Mouse (Mus musculus) left cerebral cortex, postnatal 4 days (tissue): ENCODE results near the gene Chst8. TPM values are rescaled to one million over a fixed set of nuclear protein-coding genes. Genes with fewer than 3 reads are reported as not detected.

ENCODE experiments used
- DNase-seq: peaks from one replicate; pipeline ENCODE4 v3.0.0-alpha.2; 2022
- intact Hi-C: fragments of 180-260 bp; cut with DNase I; formaldehyde crosslinking; loops from one replicate; pipeline ENCODE4 v1.15.1; 2025
- total RNA-seq, 2 experiments: library from RNA; stranded (reverse); gene quantifications; 2 replicates each; pipeline ENCODE4 v1.2.3; 2021

Chst8 gene
- total RNA-seq, 2 experiments from 2014 or later, result 13.4 to 14.4 TPM

DNA sequence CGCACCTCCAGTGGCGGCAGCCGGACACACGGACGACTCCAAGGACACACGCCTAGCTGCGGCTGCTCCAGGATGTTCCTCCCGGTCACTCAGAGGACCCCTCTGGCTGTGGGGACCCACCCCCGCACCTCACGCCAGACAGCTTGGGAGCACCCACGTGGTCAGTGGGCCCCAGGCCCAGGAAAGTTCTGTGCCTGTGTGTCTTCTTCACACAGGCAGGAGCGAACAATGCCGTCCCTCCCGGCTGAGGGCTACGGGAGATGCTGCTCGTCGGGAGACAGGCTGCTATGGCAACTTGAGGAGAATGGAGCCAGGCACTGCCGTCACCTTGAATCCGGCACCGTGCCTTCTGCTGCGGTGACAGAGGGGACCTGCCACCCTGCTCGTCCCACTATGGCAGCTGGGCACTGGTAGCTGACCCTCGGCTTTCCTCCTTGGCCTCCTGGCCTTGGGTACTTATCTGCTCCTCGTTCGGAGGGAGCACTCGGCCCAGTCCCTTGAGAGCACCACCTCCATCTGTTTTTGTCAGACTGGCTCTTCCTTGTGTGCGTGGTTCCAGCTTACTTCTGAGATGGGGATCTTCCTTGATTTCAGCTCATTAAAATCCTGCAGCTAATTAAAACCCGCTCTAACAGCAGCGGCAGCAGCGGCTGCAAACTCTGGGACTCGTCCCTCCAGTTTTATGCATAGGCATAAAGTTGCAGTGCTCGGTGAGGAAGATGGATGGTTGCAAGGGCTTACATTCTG is 59.2 kb downstream of the Chst8 start:
- peak; percentile 50 for DNase-seq
- intact Hi-C loops, result no loop called here

GRCm38 (mm10) chr7:34752151-34752762 is 60.3 kb downstream of the Chst8 start:
- no peak for DNase-seq
- intact Hi-C loops, result no loop called here

GRCm38 (mm10) chr7:34750350-34750749 is 62.2 kb downstream of the Chst8 start:
- intact Hi-C loops, result no loop called here

DNA sequence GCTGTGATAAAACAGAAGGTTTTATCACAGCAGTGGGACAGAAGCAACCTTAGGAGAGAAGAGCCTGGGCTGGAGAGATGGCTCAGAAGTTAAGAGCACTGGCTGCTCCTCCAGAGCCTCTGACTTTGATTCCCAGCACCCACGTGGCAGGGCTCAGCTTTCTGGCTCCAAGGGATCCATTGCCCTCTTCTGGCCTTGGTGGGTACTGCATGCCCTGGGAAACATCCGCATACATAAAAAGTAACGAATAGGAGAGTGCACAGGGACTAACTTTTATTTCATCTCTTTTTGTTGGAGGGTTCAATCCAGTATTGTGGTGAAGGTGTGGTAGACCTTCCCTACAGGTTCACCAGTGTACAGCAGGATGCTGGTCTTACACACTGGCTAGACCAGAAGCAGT is 62.8 kb downstream of the Chst8 start:
- intact Hi-C loops, result no loop called here

More at GRCm38 (mm10) chr7:34750350-34750749, 62.2 kb downstream of the Chst8 start:
- no peak for DNase-seq

DNA sequence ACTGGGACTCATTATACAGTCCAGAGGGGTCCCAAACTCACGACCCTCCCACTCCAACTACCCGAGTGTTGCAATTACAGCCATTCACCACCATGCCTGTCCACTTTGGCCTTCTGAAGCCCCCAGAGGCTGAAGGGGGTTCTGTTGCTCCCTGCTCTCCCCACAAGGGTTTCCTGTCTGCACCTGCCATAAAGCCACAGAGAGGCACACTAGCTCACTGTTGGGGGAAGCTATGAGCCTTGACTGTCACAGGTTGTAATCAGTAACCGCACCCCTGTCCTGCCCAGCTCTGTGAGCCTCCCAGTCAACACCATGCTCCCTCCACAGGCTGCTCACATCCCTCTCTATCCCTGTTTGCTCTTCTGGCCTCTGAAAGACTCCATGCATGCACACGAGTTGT is 64.0 kb downstream of the Chst8 start:
- intact Hi-C loops, result no loop called here
- DNase-seq, result no peak

More for the DNA sequence above, 62.8 kb downstream of the Chst8 start:
- DNase-seq, result peak; percentile 38

DNA sequence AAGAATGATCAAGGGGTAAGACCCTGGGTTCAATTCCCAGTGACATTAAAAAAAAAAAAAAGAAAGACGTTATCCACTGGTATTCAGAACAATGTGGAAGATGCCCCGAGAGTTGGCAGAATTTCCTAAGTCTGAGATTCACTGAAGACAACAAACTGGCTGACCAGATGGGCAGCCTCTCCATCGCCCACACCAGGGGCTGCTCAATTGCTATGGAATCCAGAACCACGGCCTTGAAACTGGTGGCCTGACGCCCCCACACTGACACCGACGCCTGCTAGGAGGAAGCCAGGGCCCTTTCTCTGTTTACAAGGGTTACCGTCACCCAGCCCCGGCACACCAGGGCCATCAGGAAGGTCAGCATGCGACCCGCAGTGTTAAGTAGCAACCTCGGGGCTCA is 64.8 kb downstream of the Chst8 start:
- intact Hi-C loops, result no loop called here
- no peak for DNase-seq

DNA sequence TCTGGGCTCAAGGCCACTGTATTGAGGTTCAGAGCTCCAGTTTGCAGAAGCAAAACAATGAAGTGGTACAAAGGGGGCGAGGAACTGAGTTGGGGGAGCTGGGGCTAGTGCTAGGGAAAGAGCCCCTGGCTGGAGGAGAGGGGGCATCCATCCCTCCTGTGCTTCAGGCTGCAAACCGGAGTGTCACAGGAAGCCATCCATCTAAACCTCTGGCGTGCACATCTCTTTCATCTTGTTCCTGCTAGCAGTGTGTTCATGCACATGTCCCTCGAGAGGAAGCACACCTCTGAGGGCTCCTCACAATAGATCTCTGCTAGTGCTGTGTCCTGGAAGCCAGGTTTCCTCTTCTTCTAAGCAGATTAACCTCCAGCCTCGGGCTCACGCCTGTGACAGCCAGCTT is 65.9 kb downstream of the Chst8 start:
- intact Hi-C loops, result no loop called here
- no peak for DNase-seq

GRCm38 (mm10) chr7:34746165-34746564 is 66.3 kb downstream of the Chst8 start:
- intact Hi-C loops, result no loop called here
- DNase-seq, result peak; percentile 39

DNA sequence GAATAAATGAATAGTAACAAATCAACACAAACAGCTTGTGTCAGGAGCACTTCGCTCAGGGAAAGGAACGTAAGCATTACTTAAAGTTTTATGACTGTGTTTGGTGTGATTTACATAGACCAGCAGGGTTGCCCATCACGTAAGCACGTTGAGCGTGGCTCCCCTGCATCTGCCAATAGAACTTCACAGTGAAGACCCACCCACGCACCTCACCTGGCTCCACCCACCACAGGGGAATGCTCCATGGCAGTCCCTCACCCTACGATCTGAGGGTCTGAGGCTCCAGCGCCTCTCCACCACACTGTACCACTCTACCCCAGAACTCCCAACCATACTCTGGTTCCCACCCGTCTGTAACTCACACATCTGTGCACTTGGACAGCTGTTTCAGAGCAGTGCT is 67.1 kb downstream of the Chst8 start:
- intact Hi-C loops, result no loop called here
- no peak for DNase-seq

DNA sequence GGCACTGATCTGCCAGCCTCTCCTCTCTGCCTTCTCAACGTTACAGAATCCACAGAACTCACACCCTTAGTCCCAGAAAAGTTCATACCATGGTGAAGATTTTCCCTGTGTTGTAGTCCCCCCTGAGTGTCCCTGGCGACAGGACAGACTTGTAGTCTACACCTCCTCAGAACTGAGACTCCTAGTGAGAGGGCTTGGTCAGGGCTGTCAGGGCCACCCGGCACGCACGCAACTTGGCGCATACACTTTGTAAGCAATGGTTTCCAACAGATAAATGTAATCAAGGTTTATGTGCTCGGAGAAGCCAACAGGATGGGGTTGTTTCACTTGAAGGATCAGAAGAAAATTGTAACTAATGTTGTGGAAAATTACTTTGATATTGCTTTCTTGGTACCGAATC is 67.5 kb downstream of the Chst8 start:
- no peak for DNase-seq
- intact Hi-C loops, result no loop called here

- no peak for DNase-seq
- intact Hi-C loops, result no loop called here
Observed at GRCm38 (mm10) chr7:34743411-34744085, 69.0 kb downstream of the Chst8 start.

- intact Hi-C loops, result no loop called here
- DNase-seq, result no peak
Observed at GRCm38 (mm10) chr7:34739371-34739770, 73.1 kb downstream of the Chst8 start.

DNA sequence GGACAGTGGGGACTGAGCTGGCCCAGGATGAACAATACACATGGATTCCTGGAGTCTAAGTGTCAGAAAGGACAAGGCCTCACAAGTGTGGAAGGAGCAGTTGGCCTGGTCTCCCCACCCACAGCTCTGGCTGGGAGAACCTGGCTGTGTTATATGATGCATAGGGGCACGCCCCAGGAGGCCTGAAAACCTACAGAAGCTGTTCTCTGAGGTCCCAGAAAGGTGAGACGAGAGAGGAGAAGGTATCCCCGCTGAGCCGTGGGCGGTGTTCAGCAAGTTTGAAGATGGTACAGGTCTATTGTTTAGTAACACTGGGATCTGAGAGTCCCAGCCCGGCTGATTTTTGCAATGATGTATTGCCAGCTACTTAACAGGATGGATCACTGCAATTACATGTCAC is 75.3 kb downstream of the Chst8 start:
- no peak for DNase-seq
- intact Hi-C loops, result no loop called here

DNA sequence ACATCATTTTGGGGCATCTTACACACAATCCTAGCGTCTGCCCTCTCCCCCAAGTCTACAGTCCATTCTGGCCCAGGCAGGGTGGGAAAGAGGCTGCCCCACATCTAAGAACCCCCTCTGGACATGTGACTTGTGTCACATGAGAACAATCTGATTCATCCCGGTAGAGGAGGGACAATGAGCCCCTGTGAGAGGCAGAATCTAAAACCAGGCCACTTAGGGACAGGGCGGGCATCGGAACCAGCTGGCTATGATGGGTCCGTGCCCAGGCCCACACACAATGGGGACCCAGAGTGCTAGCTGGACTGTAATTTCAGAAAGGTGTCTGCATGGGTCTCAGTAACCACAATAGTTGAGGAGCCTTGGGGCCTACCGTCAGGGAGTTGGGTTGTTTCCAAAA is 78.2 kb downstream of the Chst8 start:
- intact Hi-C loops, result no loop called here
- peak; percentile 16 for DNase-seq

DNA sequence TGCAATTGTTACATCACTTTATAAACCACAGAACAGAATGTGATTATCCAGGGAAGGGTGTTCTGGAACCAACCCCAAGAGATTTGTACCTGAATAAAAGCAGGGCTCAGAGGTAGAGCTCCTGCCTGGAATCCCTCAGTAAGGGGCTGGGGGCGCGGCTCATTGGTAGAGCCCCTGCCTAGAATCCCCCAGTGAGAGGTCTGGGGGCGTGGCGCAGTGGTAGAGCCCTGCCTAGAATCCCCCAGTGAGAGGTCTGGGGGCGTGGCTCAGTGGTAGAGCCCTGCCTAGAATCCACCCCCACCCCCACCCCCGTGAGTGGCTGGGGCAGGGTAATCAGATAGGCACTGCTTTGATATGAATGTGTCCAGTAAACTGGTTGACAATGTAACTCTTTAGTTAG is 83.6 kb downstream of the Chst8 start:
- intact Hi-C loops, result no loop called here
- DNase-seq, result no peak

- no peak for DNase-seq
- intact Hi-C loops, result no loop called here
Observed at GRCm38 (mm10) chr7:34725206-34725605, 87.3 kb downstream of the Chst8 start.

GRCm38 (mm10) chr7:34722551-34723230 is 89.8 kb downstream of the Chst8 start:
- DNase-seq, result no peak
- intact Hi-C loops, result no loop called here

- intact Hi-C loops, result no loop called here
- DNase-seq, result no peak
Observed at GRCm38 (mm10) chr7:34722151-34722550, 90.4 kb downstream of the Chst8 start.

GRCm38 (mm10) chr7:34721650-34722048 is 90.9 kb downstream of the Chst8 start:
- intact Hi-C loops, result no loop called here

GRCm38 (mm10) chr7:34720882-34721649 is 91.4 kb downstream of the Chst8 start:
- peak; percentile 43 for DNase-seq
- intact Hi-C loops, result no loop called here

More at GRCm38 (mm10) chr7:34721650-34722048, 90.9 kb downstream of the Chst8 start:
- DNase-seq, result no peak
